Mouse (Mus musculus) MEL (cell line): ENCODE measurements around the gene Gm20388. TPM values are rescaled to one million over a fixed set of nuclear protein-coding genes. Genes with fewer than 3 reads are reported as not detected.

Experiments used
- DNase-seq: peaks from one replicate; pipeline ENCODE4 v3.0.0; 2011; ENCODE audit warnings: low read depth, low spot score
- H3K27ac ChIP-seq: 2 replicates; pipeline ENCODE4 v1.5.1; 2012; ENCODE audit warnings: low read depth, mild to moderate bottlenecking, control low read depth, low read length, moderate library complexity; ENCODE audit not compliant: control insufficient read depth
- H3K27me3 ChIP-seq, 2 experiments: fragments of 150-350 bp in 1 of 2; sonication (generic) in 1 of 2; 2 replicates each; pipeline ENCODE4 v1.6.1; 2012; ENCODE audit warnings: low read length in 2 of 2, mild to moderate bottlenecking in 2 of 2, improper control_type of control experiment in 1 of 2, moderate library complexity in 1 of 2; ENCODE audit not compliant: insufficient read depth in 2 of 2, control insufficient read depth in 1 of 2
- H3K36me3 ChIP-seq, 2 experiments: 2 replicates each; pipeline ENCODE4 v1.6.1; 2012 to 2014; ENCODE audit warnings: low read length in 2 of 2, improper control_type of control experiment in 1 of 2, inconsistent platforms in 1 of 2, mild to moderate bottlenecking in 1 of 2; ENCODE audit not compliant: insufficient read depth in 2 of 2, control insufficient read depth in 1 of 2
- H3K4me1 ChIP-seq, 2 experiments: fragments of 150-350 bp in 1 of 2; sonication (generic) in 1 of 2; 2 replicates each; pipeline ENCODE4 v1.6.1; 2012; ENCODE audit warnings: low read length in 2 of 2, improper control_type of control experiment in 1 of 2, mild to moderate bottlenecking in 1 of 2; ENCODE audit not compliant: insufficient read depth in 2 of 2, control insufficient read depth in 1 of 2
- H3K4me3 ChIP-seq, 2 experiments: fragments of 150-350 bp in 1 of 2; sonication (generic) in 1 of 2; 2 replicates each; pipeline ENCODE4 v1.5.1; 2012; ENCODE audit warnings: low read depth in 2 of 2, low read length in 2 of 2, mild to moderate bottlenecking in 2 of 2, moderate library complexity in 2 of 2, control low read depth in 1 of 2, improper control_type of control experiment in 1 of 2; ENCODE audit not compliant: control insufficient read depth in 1 of 2, insufficient read depth in 1 of 2
- H3K79me2 ChIP-seq: 2 replicates; pipeline ENCODE4 v1.6.1; 2012; ENCODE audit warnings: mild to moderate bottlenecking, low read length, moderate library complexity; ENCODE audit not compliant: control insufficient read depth, poor library complexity, insufficient read depth
- H3K9ac ChIP-seq: 2 replicates; pipeline ENCODE4 v1.6.1; 2012; ENCODE audit warnings: low read depth, mild to moderate bottlenecking, control low read depth, low read length, moderate library complexity; ENCODE audit not compliant: control insufficient read depth, poor library complexity, severe bottlenecking
- H3K9me3 ChIP-seq: fragments of 150-350 bp; sonication (generic); replicated peaks from 2 replicates; pipeline ENCODE4 v1.6.1; 2012; ENCODE audit warnings: mild to moderate bottlenecking, low read length, improper control_type of control experiment, moderate library complexity; ENCODE audit not compliant: insufficient read depth
- CHD1 ChIP-seq: IDR thresholded peaks from 2 replicates; pipeline ENCODE4 v1.6.1; 2012; ENCODE audit warnings: low read depth, mild to moderate bottlenecking, inconsistent platforms, low read length, improper control_type of control experiment
- CHD2 ChIP-seq: IDR thresholded peaks from 2 replicates; pipeline ENCODE4 v1.6.1; 2011; ENCODE audit warnings: low read length, improper control_type of control experiment
- CTCF ChIP-seq, 3 experiments: IDR thresholded peaks in 2 of 3; conservative IDR thresholded peaks in 1 of 3; 2 replicates each; pipeline ENCODE4 v1.5.1; 2011 to 2012; ENCODE audit warnings: low read length in 3 of 3, low read depth in 2 of 3, mild to moderate bottlenecking in 2 of 3, improper control_type of control experiment in 1 of 3, inconsistent platforms in 1 of 3, mixed read lengths in 1 of 3, moderate library complexity in 1 of 3; ENCODE audit not compliant: control insufficient read depth in 1 of 3, insufficient read depth in 1 of 3, poor library complexity in 1 of 3, severe bottlenecking in 1 of 3
- ELF1 ChIP-seq: IDR thresholded peaks from 2 replicates; pipeline ENCODE4 v1.6.1; 2014; ENCODE audit warnings: low read depth, mild to moderate bottlenecking, inconsistent platforms, low read length, improper control_type of control experiment, moderate library complexity
- GATA1 ChIP-seq: IDR thresholded peaks from 2 replicates; pipeline ENCODE4 v1.6.1; 2011; ENCODE audit warnings: low read depth, low read length, improper control_type of control experiment
- KAT2A ChIP-seq: conservative IDR thresholded peaks from 2 replicates; pipeline ENCODE4 v1.6.1; 2012; ENCODE audit warnings: low read depth, low read length, improper control_type of control experiment, inconsistent platforms
- MAZ ChIP-seq: IDR thresholded peaks from 2 replicates; pipeline ENCODE4 v1.6.1; 2012; ENCODE audit warnings: low read depth, mild to moderate bottlenecking, inconsistent platforms, low read length, improper control_type of control experiment
- MYB ChIP-seq: IDR thresholded peaks from 2 replicates; pipeline ENCODE4 v1.6.1; 2011; ENCODE audit warnings: mild to moderate bottlenecking, low read depth, low read length, improper control_type of control experiment
- MYC ChIP-seq: IDR thresholded peaks from 2 replicates; pipeline ENCODE4 v1.6.1; 2011; ENCODE audit warnings: low read depth, mild to moderate bottlenecking, low read length, improper control_type of control experiment, moderate library complexity
- POLR2AphosphoS2 ChIP-seq: IDR thresholded peaks from 2 replicates; pipeline ENCODE4 v1.6.1; 2011; ENCODE audit warnings: low read length, improper control_type of control experiment
- POLR2AphosphoS5 ChIP-seq: IDR thresholded peaks from 2 replicates; pipeline ENCODE4 v1.6.1; 2012; ENCODE audit warnings: low read depth, borderline replicate concordance, mild to moderate bottlenecking, inconsistent platforms, low read length, moderate library complexity, mixed read lengths
- TBP ChIP-seq: IDR thresholded peaks from 2 replicates; pipeline ENCODE4 v1.8.0; 2011; ENCODE audit warnings: low read depth, low read length, improper control_type of control experiment
- UBTF ChIP-seq: IDR thresholded peaks from 2 replicates; pipeline ENCODE4 v1.6.1; 2012; ENCODE audit warnings: low read depth, mild to moderate bottlenecking, inconsistent platforms, low read length, improper control_type of control experiment, moderate library complexity, borderline replicate concordance; ENCODE audit not compliant: insufficient read depth
- ZC3H11A ChIP-seq: IDR thresholded peaks from 2 replicates; pipeline ENCODE4 v1.6.1; 2012; ENCODE audit warnings: low read depth, mild to moderate bottlenecking, inconsistent platforms, low read length, improper control_type of control experiment
- polyA plus RNA-seq, 2 experiments: library from polyadenylated mRNA; stranded (reverse) in 1 of 2; unstranded in 1 of 2; fragments of >175 nt in 1 of 2; fragments of >200 nt in 1 of 2; gene quantifications; 2 replicates each; pipeline versions ENCODE4 v1.2.1 to v1.2.4; 2012; ENCODE audit warnings: low replicate concordance in 2 of 2, low read depth in 1 of 2; ENCODE audit not compliant: insufficient read length in 2 of 2, insufficient read depth in 1 of 2, missing spikeins in 1 of 2
- total RNA-seq: library from RNA; depleted of rRNA; stranded (reverse); fragments of 300-350 nt; gene quantifications from 2 replicates; pipeline ENCODE4 v1.2.3, GENCODE M21; 2012

Gm20388 gene
- total and polyA plus RNA-seq, 3 experiments: 11.1 to 17.8 TPM; not detected in 1

DNA sequence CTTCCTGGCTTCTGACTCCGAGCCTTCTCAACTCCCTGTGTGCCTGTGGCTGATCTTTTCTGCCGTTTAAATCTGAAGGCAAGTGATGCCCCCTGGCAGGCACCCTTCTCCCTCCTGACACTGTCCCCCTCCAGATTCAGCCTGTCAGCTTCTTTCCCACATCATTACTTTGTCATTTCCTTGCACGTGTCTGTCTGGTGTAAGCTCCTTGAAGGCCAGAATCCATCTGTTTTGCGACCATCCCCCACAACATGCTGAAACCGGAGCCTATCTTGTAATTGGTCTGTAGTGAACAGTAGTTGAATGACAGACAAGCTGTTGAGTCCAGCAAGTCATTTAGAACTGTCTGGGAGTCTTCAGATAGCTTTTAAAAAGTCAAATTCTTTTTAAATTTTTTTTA, 134.8 kb downstream of the Gm20388 start:
- no peak overlapping the region for H3K27ac ChIP-seq
- H3K9me3 ChIP-seq: no peaks in the 10 kb centered on the region
- no peak overlapping the region for H3K9ac ChIP-seq
- H3K79me2 ChIP-seq: no peaks in the 10 kb centered on the region
- TF ChIP-seq CHD1 (no peak), ELF1 (no peak)
- no peaks in the 10 kb centered on the region for H3K27me3 ChIP-seq
- peaks cover 0 to 2% of the 10 kb centered on the region in 2 experiments; a peak in 2 of 4 replicates for H3K36me3 ChIP-seq
- no peak for DNase-seq
- H3K4me1 ChIP-seq: peaks cover 0 to 15% of the 10 kb centered on the region in 2 experiments; a peak in 3 of 4 replicates
- no peak overlapping the region for H3K4me3 ChIP-seq

DNA sequence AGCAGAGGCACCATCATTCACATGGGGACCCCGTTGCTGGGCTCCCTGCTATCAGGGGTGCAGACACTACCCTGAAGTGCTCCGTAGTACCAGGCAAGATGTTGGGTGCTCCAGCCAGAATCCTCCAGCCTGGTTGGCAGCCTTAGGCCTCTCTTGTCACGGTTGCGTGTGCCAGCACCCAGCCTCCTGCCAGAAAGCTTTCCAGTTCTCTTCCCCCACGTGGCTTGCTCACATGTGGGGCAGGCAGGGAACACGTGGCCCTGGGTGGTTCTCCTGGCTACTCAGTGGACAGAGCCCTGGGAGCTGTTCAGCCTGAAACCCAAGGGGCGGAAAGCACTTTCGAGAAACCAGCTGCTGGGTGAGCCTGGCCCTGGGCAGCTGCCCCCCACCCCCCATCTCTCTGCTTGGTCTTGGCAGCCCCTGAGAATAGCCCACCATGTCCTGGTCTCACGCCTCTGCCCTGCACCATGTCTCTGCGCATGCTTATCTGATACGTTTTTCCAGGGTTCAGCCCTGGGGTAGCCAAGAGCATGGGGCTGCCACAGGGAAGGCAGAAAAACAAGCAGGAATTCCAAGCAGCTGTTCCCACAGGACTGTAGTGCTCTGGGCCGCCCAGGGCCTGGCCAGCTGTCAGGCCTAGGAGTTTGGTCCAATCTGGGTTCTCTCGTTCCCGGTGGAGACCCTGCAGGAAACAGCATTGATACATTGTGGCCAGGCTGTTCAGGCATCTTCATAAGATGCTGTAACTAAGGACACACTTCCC, 135.8 kb downstream of the Gm20388 start:
- H3K4me3 ChIP-seq: no peak overlapping the region
- H3K79me2 ChIP-seq: no peaks in the 10 kb centered on the region
- peaks cover 0 to 11% of the 10 kb centered on the region in 2 experiments; a peak in 3 of 4 replicates for H3K4me1 ChIP-seq
- DNase-seq: no peak
- no peaks in the 10 kb centered on the region for H3K27me3 ChIP-seq
- no peak overlapping the region for H3K9ac ChIP-seq
- H3K9me3 ChIP-seq: no peaks in the 10 kb centered on the region
- H3K27ac ChIP-seq: no peak overlapping the region
- TF ChIP-seq KAT2A (no peak), MAZ (no peak), TBP (no peak), POLR2AphosphoS2 (no peak), GATA1 (no peak), MYB (no peak), CTCF (IDR thresholded peaks at IDR 0.05 in 2 of 3, conservative IDR thresholded peaks at IDR 0.05 in 1 of 3; ENCODE audit: control insufficient read depth in 1 of 3, insufficient read depth in 1 of 3, low read depth in 2 of 3, low read length in 3 of 3, poor library complexity in 1 of 3, severe bottlenecking in 1 of 3) (no peak), MYC (no peak), CHD2 (no peak), ZC3H11A (no peak), CHD1 (no peak), UBTF (no peak), ELF1 (no peak), POLR2AphosphoS5 (no peak)
- H3K36me3 ChIP-seq: peaks cover 0 to 2% of the 10 kb centered on the region in 2 experiments; a peak in 2 of 4 replicates
